Mouse (Mus musculus) c-Kit-negative CD71-positive TER-119-positive erythroid progenitor cells, embryonic 14.5 days (primary cell): Measurements from ENCODE around the gene Gm9999.
"Not testable (repeated sequence)": the region's sequence is repeated elsewhere in the genome, so short reads cannot be mapped to it uniquely, and the experiment has no call there.

ENCODE experiments used
- DNase-seq: peaks from one replicate; pipeline ENCODE4 v3.0.0-alpha.2; 2013; ENCODE audit warnings: low read depth, low spot score

Gm9999 gene

DNA sequence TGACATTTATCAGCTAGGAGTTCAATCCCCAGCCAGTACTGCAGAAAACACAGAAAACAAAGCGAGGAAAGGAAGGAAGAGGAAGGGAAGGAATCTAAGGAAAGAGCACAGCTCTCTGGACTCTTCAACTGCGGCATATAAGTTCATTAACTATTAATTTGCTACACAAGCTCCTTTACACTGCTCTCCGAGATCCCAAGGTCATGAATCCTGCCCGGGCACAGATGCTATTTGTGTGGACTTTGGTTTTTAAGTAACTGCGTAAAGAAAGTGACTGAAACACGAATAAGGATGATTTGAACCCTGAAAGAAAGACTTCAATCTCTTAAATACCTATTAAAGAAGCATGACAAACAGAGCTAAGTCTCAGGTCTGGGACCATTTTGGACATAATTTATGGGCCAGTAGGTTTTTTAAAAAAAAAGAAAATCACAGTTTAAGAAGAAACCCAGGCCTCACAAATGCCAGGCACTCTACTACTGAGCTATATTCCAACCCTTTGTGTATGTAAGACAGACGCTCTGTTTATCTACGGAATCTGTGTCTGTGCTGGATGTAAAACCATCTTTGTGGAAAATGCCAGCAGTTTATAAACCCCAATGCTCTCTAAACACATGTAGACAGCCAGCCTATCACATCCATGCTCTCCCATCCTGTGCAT is 16.7 kb downstream of the Gm9999 start:
- DNase-seq: no peak

DNA sequence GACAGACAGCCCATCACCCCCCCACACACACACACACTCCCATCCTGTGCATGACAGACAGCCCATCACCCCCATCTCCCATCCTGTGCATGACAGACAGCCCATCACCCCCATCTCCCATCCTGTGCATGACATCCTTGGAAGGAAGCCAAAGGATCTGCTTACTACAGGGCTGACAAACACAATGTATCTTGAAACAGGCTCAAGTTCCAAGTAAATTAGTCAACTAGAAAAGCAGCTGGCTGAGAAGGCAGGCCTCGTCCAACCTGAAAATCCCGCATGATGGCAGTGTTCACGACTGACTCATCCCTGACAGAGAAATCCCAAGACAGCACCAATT is 17.2 kb downstream of the Gm9999 start:
- DNase-seq: no peak

DNA sequence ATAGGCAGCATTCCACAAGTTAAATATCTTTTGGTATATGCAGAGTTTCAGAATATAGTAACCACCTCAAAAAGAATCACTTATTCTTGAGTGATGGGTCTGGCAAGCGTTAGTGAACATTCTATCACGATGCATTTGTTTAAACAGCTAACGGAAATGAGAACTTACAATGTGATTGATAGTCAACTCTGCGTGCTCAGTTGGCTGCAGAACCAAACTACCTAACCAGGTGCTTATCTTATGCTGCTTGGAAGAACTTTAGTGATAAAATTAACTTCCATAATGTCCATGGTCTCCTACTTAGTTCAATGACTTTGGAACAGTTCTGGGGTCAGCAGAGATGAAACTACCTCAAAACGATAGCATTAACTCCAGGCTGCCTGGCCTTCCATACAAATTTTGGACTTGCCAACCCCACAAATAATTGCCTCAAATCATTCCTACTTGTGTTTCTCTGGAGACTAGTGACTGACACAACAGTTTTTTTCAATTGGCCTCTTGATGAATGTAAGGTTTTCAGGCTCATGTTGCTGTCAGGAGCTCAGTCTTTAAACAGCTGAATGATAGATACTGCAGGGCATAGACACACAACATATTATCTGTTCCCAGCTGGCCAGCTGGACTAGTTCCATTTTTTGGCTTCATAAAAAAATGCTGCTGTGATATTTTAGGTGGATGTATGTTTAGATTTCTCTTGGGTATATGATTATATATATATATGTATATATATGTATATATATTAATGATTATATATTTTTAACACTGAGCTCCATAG is 17.9 kb downstream of the Gm9999 start:
- no peak for DNase-seq

DNA sequence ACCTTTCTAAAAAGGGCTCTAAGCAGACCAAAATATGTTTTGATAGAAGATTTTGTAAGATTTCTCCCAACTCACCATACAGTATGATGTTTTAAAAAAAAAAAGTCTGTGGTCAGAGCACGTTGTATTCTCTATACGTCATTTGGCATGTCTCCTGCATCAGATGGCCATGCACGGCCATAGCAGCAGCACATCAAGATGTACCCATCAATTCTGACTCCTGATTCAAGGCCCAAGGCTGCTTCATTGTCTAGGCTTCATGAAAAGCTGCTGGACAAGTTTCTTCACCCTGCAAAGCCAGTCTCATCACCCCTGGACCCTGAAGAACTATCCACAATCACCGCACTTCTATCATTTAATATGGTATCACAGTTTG is 18.5 kb downstream of the Gm9999 start:
- no peak for DNase-seq

DNA sequence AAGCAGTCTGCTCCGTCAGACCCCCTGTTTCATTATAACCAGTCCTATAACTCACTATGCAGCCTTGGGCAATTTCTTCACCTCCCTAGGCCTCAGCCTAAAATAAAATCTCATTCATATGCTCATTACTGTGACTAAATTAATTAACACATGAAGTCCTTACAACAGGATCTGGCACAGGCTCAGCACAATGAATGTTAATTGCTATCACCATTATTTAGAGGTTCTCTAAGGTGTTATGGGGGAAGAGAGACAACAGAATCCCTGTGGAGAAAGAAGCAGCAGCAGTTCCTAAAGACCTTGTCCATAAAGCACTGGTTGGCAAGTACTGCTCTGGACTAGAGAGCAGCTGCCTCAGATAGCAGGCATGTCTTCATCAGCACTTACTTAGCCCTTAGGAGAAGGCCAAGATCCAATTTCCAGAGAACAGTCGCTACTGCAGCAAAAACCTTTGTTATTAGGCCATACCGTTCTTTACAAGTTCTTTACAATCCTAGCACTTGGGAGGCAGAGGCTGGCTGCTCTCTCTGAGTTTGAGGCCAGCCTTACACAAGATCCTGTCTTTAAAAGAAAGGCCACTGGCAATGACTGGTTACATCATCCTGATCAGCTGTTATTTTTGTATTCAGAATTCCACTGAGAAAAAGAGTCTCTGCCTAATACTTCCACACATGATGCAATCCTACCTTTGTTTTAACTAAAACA is 20.2 kb downstream of the Gm9999 start:
- no peak for DNase-seq

DNA sequence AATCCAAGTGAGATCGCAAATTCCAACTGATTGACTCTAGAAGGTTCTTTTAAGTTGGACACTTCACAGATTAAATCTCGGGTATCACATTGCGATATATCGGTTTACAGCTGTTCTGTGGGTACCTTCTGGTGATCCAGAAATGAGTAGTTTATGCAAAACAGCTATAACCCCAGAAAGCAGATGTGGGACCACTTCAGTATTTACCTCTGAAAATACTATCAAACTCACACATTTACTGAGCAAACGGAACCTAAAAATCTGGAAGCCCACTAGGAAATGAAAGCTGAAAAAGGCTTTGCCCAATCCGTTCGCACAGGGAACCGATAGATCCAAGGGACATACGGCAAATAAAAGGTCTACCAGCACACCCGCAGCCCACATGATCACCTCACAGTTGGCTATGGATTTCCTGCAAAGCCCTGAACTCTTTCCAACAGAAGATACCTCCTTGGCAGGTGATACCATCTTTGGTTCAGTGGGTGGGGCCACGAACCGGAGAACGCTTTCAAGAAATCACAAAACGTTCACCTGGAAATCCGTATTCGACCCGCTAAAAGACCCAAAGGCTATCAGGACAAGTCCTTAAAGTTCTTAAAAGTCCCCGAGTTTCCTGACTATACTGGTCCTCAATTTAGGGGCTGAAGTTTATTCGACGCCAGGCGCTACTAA is 23.9 kb downstream of the Gm9999 start:
- DNase-seq: peak; percentile 41

DNA sequence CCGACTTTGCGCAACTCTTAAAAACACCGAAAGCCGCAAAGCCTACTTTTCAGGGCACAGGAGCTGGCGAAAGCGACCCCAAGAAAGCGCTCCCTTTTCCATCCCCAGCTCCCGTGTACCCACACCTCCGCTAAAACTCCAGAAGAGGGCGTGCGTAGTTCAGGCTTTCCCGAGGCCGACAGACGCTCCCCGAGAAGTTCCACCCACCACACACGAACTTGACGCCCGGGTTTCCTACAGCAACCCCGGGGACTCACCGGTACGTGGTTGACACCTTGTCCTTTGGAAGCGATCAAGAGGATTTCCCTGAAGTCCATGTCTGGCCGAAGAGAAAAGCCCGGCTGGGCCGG is 24.4 kb downstream of the Gm9999 start:
- peak; percentile 66 for DNase-seq

DNA sequence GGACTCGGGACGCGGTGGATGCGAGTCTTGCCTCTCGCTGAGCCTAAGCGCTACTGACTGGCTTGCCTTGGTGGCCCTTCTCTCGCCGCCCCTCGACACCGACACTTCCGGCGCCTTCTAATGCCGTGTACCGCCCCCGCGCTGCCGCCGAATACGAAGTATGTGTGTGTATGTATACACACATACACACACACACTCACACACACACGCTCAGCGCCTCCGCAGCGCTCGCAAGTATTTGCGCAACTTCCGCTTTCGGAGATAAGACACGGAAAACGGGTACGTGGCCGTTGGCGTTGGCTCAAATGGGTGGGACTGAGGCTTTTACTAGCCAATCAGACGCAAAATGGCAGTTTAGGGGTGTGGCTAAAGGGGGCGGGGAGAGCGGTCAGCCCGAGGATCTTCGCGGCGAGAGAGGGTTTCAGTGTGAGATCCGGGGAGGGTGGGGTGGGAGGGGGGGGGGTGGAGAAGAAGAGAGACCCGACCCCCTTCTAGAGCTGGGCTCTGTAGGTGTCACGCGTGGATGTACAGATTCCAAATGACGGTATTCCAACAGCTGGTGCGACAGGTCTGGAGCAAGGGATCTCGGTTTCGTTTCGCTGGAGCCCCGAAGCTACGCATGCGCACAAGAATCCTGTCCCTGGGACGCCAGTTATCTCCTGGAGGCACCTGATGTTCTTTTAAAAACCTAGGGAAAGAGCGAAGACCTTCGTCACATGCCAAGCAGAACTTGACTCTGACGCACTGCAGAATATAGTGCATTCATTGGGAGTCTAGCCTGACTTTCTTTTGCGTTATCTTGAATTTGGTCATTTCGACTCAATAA is 25.0 kb downstream of the Gm9999 start, which contains the start of gene Spty2d1:
TSS of gene Spty2d1 (minus strand) at position 244 of the 826 bp plus-strand sequence.
- peak; percentile 95 for DNase-seq

DNA sequence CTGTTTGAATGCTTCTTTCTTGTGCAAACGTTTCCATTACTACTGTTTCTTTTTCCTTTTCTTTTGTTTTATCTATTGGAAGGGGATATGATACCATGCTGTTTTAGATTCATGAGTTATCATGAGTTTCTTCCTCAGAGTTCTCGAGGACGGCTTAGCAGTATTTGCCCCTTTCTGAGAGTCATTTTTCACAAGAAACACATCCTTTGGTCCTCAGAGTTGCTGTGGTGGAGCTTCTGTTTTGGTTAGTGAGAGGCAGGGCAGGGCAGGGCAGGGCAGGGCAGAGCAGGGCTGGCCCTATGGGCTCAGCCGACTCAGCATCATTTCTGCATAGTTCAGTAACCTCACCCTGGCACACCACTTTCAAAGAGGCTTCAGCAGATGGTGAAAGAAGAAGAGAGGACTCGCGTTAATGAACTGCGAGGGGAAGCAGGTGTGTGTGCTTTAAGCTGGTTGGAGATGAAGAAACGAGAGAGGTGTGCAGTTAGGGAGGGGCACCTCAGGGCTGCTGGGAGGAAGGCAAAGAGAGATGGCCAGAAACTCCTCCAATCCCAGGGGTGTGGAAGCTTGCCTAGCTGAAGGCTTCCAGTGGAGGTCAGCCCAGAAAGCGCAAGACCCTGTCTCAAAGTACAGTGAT is 29.9 kb downstream of the Gm9999 start:
- DNase-seq: no peak

DNA sequence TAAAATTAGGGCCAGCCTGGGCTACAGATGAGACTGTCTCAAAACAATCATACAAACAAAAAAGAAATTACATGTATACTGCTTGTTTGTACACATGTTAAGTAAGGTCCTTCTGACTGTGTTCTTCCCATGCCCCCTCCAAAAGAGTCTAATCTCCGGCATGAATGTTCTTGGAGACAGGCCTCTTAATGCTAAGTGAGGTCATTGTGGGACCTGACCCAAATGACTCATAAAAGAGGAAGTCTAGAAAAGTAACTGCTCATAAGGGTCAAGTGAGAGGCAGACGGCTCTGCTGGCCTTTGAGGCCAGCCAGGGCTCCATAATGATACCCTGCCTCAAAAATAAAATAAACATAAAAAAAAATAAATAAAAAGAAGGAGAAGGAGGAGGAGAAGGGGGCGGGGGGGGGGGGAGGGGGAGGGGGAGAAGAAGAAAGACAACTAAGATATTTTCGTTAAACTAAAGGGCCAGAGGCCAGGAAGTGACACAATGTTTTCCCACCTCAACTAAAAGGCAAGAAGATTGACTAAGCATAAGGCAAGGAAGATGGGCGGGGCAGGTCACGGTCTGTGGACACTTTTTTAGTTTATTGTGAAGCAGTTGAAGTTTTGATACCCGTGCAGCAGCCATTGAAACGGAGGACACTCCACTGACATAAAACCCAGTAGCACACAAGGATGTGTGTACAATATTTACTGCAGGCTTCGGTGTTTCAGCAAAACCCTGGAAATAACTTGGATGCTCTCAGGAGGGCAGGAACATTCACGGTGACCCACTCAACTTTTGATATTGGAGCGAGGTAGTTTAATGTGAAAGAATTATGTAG is 31.4 kb downstream of the Gm9999 start:
- DNase-seq: no peak

DNA sequence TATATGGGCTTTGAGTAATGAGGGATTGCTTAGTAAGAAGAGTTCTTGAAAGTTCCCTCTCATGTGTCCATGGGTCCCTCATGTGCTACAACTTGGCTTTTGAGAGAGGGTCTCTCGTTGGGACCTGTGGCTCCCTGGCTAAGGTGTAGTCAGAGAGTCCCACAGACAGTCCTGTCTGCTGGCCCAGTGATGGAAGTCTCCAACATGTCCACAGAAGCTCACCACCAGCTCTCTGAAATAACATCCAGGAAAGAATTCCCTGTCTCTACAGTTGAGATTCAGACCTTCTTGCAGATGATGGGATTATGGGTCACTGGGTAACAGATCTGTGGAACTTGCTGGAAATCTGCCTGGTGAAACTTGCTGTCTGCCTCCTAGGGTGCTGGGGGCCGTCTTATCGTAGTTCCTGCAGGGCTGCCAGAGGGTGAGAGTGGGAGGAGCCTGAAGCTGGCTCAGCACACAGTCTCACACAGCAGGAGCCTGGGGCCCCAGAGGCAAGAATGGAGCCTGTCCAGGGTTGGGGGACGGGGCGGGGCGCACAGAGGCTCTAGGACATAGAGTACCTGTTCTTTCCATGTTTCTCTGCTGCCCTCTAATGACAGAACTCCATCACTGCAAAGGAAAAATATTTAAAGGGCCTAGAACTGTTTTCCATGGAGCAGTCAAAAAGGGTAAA is 32.1 kb downstream of the Gm9999 start:
- peak; percentile 79 for DNase-seq

DNA sequence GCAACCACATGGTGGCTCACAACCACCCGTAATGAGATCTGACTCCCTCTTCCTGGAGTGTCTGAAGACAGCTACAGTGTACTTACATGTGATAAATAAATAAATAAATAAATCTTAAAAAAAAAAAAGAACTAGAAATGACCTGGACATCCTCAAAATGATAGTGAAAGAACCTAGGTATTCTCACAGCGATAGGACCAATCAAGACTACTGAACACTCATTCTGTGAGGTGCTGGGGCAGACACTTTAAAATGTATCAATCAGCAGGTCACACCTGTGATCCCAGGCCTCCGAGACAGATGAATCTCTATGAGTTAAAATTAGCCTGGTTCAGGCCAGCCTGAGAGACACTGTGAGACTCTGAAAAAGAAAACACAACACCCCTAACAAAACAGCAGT is 33.2 kb downstream of the Gm9999 start:
- DNase-seq: no peak

DNA sequence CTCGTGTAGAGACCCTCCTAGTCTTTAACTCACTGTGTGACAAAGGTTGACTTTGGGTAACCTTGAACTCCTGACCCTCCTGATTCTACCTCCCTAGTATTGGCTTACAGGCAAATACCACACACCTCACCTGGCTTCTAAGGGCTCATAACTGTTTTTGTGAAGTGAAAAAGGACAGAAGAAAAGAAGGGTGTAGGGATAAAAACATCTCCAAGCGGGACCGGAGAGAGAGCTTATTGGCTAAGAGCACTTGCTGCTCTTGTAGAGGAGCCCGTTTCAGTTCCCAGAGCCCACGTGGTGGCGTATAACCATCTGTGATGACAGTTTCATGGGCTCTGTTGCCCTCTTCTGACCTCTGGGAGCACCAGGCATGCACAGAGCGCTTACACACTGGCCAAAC is 33.8 kb downstream of the Gm9999 start:
- DNase-seq: no peak

DNA sequence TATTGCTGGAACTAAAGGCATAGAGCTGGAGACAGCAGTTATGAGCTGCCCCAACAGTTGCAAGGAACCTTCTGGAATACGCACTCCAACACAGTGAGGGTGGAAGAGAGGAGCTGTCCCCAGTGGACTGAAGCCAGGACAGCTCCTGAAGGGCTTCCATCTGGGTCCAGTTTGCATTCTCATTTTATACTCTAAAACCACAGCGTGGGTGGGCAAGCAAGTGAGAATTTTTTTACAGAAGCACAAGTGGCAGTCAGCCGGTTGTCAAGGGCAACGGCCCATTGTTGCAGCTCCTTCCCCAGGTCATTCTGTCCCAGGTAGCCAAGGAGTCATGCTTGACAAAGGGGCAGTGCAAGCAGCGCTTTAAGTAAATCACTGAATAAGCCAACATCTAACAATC is 36.3 kb downstream of the Gm9999 start:
- DNase-seq: no peak

DNA sequence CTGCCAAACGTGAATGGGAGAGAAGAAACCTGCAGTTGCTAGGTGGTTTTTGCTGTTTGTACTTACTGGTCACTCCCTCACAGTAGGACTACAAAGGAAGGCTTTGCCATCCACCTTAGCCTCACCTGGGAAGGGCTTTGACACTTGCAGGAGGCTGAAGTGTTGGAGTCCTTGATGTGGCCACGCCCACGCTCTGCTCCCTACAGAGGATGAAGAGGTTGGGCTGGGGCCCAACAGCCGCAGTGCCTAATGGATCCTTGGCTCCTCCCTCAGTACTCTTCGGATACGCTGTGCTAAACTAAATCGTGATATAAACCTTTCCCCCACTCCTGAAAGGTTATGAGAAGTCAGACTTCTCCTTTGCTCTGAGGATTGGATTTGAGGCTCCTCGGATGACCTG is 37.6 kb downstream of the Gm9999 start:
- DNase-seq: no peak

DNA sequence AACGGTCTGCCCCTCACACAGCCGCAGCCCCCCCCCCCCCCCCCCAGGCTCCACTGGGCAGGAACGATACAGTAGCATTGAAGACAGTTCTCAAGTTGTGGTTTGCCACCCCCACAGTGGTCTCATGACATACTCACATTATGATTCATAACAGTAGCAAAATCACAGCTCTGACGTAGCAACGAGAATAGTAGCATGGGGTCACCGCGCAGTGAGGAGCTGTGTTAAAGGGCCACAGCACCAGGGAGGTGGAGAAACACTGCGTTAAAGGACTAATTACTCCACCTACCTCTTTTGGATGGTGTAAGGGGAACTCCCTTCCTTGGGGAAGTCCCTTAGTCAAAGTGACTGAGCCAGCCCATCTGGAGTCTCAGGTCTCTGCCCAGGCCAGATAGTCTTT is 39.1 kb downstream of the Gm9999 start:
- DNase-seq: no peak

DNA sequence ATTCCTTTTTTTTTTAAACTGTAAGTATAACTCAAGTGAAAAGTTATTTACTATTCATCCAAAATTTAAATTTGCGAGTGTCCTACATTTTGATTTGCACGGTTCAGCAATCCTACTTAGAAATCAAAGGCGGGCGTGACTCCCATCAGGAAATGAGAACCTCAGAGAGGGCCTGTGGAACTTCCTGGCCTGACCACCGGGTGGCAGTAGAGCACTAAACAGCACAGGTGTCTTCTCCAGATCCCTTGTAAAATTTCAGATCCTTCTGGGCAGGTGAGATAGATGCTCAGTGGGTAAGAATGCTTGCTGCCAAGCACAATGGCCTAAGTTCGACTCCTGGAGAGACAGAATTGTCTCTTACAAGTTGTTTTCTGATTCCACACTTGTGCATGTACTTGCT is 40.1 kb downstream of the Gm9999 start:
- peak; percentile 47 for DNase-seq

DNA sequence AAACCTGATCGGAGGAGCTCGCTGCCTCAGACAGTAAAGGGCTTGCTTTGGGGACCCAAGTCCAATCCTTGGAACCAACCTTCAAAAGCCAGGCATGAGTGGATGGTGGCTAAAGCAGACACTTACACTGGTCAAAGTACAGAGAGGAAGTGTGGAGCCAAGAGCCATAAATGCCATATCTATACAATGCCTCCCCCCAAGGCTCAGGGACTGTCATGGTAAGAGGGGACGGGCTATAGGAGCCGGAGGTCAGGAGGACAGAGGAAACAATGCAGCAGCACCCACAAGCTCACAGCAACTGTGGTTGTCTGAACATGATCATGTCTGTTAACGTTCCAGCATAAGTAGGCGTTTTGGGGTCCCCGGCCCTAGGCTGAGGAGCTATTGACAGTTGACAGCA is 41.1 kb downstream of the Gm9999 start:
- no peak for DNase-seq

DNA sequence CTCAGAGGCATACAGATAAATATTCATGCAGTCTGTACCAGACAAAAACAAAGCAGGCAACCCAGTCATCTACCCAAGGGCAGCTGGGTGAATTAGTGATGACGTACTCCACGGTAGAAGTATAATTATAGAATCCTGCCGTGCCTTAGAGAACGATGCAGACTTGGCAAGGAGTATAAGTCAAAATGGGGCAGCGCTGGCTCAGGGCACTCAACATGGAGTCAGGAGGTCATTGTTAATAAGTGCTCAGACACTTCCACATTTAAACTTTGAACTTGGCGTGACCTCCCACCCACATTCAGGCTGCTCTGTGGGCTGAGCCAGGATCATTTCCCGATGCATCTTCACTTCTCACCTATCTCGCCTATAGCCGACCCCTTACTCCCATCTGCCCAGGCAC is 42.0 kb downstream of the Gm9999 start:
- DNase-seq: no peak

DNA sequence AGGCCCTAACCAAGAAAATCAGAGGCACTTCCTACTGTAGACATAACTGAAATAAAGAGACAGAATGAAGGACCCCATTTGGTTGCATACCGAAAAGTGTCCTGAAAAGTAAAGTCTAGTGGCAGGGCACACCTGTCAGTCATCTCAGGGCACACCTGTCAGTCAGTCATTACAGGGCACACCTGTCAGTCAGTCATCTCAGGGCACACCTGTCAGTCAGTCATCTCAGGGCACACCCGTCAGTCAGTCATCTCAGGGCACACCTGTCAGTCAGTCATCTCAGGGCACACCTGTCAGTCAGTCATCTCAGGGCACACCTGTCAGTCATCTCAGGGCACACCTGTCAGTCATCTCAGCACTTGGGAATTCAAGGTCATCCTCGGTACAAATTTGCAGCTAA is 43.5 kb downstream of the Gm9999 start:
- not testable (repeated sequence) for DNase-seq
